Mouse (Mus musculus): Measurements from ENCODE around the gene Mast1.

GRCm38 (mm10) chr8:84907037-84907436 lies 30.1 kb downstream of the Mast1 start:
- no peak for TF ChIP-seq CTCF (IDR thresholded peaks at IDR 0.05; ENCODE audit: low read depth)
- no peak for TF ChIP-seq EP300 (IDR thresholded peaks at IDR 0.05; ENCODE audit: low read depth)
